Mouse (Mus musculus) telencephalon, adult 2 months (tissue): Measurements from ENCODE around the gene 2310033P09Rik.

Source experiments
- DNase-seq: peaks from one replicate; pipeline ENCODE4 v3.0.0-alpha.2; 2011; ENCODE audit warnings: low read depth, low spot score

2310033P09Rik gene

DNA sequence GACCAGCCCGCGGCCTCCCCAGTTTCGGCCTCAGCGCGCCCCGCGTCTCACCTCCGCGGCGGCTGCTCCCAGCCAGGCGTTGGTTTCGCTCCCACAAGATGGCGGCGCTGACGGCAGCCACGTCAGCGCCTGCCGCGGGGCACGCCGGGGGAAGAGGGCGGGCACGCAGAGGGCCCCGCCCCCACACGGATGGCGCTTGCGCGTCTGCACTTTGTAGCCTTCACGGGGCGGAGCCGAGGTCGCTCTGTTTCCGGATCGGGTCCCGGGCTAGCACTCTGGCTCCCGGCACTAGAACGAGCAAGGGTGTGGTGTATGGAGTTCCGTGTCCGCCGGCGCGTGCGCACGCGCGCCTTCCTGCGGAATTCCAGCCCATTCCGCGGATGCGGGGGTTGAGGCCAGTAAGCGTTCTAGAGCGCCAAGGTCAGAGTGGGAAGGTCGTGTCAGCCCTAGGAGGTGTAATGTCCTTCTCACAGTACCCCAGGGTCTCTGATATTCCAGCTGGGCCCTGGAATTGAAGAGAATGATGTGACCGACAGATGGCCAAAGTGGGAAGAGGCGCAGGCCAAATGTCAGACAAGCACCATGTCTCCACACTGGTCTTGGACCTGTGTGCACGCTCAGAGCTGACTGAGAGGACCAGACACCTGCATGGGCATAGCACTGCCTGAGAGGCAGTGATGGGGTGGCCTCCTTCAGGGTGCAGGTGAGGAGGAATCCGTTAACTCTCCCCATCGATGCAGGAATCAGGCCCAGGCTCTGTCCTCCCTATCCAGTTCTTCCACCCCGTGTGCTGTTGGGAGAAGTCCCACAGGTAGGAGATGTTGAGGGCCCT lies 20.2 kb downstream of the 2310033P09Rik start, which contains the start of gene Arf1:
Arf1 (minus strand) TSS at position 149 of the 832 bp plus-strand sequence.
- peak; percentile 91 for DNase-seq

DNA sequence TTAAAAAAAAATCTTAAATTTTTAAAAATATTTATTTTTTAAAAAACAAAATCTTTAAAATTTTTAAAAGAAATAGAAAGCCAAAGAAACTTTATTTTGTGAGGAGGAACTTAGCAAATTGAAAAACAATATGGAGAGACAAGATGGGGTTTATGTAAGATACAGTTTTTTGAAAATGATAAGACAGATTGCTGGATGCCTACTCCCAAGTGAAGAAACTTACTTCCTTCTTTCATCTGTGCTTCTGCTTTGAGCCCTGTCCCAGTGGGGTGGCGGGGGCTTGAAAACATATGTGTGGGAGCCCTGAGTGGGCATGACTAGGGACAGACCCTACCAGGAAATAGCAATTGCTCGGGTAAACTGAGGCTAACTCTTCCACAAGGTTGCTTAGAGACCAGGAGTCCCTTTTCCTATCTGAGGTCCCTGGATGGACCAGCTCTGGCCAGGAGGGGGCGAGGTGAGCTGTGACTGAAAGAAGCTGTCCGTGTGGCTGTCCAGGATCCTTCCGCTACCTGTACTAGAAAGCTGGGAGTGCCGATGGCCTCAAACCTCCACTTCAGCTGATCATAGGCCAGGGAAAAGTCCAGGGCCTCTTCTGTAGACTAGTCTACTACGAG lies 22.1 kb downstream of the 2310033P09Rik start:
- no peak for DNase-seq

DNA sequence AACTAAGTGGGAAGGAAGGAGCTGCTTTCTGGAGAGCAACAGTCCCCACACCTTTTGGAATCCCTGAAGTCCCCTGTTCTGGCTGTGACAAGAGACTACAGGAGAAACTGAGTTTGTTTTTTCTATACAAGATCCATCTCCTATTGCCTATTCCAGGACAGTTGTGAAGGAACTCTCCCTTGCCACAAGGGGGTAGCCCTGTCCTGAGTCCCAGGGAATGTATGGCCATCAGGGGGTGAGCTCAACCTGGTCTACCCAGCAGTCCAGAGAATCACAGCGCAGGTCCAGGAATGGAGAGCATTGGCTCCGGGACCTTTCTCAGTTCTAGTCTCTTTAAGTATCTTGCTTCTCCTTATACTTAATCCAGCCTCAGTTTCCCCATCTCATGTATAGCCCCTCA lies 24.7 kb downstream of the 2310033P09Rik start:
- DNase-seq: no peak

DNA sequence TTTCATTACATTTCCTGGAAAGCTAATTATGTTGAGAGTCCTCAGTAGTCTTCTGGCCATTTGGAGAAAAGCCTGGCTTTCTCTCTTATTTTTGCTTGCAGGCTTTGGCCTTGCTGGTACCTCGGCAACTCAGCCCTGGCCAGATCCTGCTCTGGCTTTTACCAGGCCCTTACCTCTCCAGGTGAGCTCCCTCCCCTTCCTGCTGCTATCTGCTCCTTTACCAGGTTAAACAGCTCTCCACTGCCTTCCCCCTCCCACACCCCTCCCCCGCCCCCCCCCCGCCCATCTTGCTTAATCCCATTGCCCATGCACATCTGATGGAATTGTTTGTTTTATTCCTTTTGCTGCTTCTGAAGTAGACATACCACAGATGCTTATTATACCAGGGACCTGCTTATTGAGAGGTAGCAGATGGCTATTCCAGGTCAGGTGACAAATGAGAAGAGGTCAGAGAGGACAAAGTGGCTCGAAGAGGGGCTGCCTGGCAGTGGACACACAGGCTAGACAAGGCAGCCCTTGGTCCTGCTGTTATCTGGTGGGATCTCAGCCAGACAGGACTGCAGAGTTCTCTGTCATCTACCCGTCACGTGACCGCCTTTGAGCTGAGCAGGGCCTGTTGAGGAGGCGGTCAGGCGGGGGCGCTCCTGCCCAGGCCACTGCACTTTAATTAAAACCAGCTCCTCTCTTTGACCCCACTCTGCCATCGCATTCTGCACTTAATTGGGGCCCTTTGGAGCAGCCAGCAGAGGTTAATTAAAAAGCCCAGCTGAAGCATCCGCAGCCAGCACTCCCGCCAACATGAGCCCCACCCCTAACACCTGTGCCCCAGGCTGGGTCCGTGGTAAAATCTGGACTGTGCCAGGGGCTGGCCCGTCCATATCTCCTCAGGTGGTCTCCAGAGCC lies 30.7 kb downstream of the 2310033P09Rik start:
- no peak for DNase-seq

GRCm38 (mm10) chr11:59239428-59239785 lies 31.3 kb downstream of the 2310033P09Rik start:
- DNase-seq: no peak

- no peak for DNase-seq
These were observed 31.7 kb downstream of the 2310033P09Rik start for GRCm38 (mm10) chr11:59239796-59240195.

DNA sequence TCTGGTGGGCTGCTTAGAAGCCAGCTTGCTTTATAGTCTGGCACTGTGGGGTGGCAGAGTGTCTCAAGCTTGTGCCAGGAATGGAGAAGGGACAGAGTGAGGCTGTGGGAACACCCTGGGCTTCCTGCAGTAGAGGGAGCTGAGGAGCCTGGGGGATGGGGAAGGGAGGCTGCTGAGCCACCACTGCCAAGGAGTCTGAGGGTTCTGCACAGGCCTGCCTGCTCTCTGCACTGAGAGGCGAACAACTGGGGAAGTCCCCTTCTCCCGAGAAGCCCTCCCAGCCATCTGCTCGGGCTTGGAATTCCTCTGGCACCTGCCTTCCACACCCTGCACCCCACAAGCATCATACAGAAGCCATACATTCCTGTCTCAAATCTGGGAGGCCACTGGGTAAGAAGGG lies 33.7 kb downstream of the 2310033P09Rik start:
- DNase-seq: no peak

DNA sequence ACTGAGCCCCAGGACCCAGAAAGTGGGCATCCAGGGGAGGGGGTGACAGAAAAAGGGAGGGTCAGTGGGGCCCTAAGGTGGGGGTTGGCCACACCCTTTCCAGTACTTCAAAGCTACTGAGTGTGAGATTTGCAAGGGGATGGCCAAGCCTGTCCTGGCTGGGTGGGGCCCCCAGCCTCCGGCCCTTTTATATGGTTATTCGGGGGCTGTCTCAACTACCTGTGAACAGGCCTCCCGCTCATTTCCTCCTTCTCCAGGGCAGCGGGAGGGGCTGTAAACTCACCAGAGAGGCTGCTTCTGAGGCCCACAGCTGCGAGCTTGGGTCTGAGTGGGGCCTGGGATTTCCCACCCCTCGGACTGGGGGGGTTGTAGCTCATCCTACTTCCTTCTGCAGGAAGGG lies 35.7 kb downstream of the 2310033P09Rik start:
- no peak for DNase-seq

GRCm38 (mm10) chr11:59248101-59248500 lies 40.0 kb downstream of the 2310033P09Rik start:
- DNase-seq: no peak

DNA sequence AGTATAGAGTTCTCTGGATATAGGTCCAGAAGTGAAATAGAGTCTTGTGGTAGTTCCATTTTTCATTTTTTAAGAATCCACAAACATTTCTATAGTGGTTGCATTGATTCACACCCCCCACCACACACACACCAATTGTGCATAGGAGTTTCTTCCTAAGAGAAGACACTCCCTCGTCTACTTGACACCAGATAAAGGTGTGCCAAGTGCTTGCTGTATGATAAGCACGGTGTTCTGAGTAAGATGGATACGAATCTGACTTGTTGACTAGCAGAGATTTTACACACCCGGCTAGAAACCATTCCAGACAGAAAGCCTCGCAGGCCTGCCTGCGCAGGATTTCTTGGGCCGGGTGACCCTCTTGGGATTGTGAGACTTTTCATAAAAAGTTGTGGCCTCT lies 51.5 kb downstream of the 2310033P09Rik start:
- no peak for DNase-seq
